Mouse (Mus musculus): ENCODE results near the gene Armc9. TPM values are rescaled to one million over a fixed set of nuclear protein-coding genes. Genes with fewer than 3 reads are reported as not detected.

Armc9 gene
- total and polyA plus RNA-seq, 3 experiments = 10.9 to 15.5 (median 15.1) TPM

- in situ Hi-C loops (cut with MboI; ENCODE audit: low pct_ligation_motif_present, low pct_unique_long_range_greater_than_20kb, low sequenced_read_pairs) = no loop called here
- Histone ChIP-seq H3K27ac (ENCODE audit: insufficient read depth, low read depth) (no peak overlapping the region), H3K9me3 (replicated peaks; ENCODE audit: low read length) (no peaks in the 10 kb centered on the region), H3K4me1 (ENCODE audit: control insufficient read depth in 1 of 2, insufficient read depth in 2 of 2) (peaks cover 6 to 29% of the 10 kb centered on the region in 2 experiments), H3K36me3 (replicated peaks in 1 of 2; ENCODE audit: control insufficient read depth in 1 of 2, insufficient read depth in 1 of 2, low read length in 1 of 2) (peaks cover 0 to 11% of the 10 kb centered on the region in 2 experiments), H3K4me3 (replicated peaks in 1 of 3; ENCODE audit: low read depth in 2 of 3, low read length in 2 of 3, poor library complexity in 1 of 3) (no peak overlapping the region), H3K27me3 (replicated peaks) (no peaks in the 10 kb centered on the region), H3K9ac (ENCODE audit: insufficient read depth, low read depth) (no peak overlapping the region), H3K79me2 (replicated peaks; ENCODE audit: control insufficient read depth, extremely low read depth, insufficient read depth, poor library complexity, severe bottlenecking) (no peaks in the 10 kb centered on the region), H3K4me2 (ENCODE audit: insufficient read depth, low read depth, poor library complexity, severe bottlenecking) (no peak overlapping the region)
- no peak for DNase-seq (ENCODE audit: extremely low read depth)
- dilution Hi-C loops (cut with MboI; ENCODE audit: extremely low pct_ligation_motif_present, extremely low pct_unique_long_range_greater_than_20kb, low sequenced_read_pairs) = no loop called here
- no peak for TF ChIP-seq SIN3A (IDR thresholded peaks at IDR 0.05; ENCODE audit: low read length)
Measured at GRCm38 (mm10) chr1:86225195-86225594, 70.6 kb downstream of the Armc9 start.

GRCm38 (mm10) chr1:86228653-86229052 is 74.1 kb downstream of the Armc9 start:
- peak; percentile 43 for DNase-seq (ENCODE audit: extremely low read depth)

GRCm38 (mm10) chr1:86229184-86229829 is 74.7 kb downstream of the Armc9 start:
- H3K27me3 ChIP-seq (replicated peaks) = no peaks in the 10 kb centered on the region
- dilution Hi-C loops (cut with MboI; ENCODE audit: extremely low pct_ligation_motif_present, extremely low pct_unique_long_range_greater_than_20kb, low sequenced_read_pairs) = no loop called here
- H3K9me3 ChIP-seq (replicated peaks; ENCODE audit: low read length) = no peaks in the 10 kb centered on the region
- peaks cover 0 to 7% of the 10 kb centered on the region in 2 experiments for H3K36me3 ChIP-seq (replicated peaks in 1 of 2; ENCODE audit: control insufficient read depth in 1 of 2, insufficient read depth in 1 of 2, low read length in 1 of 2)
- no peak overlapping the region for H3K27ac ChIP-seq (ENCODE audit: insufficient read depth, low read depth)
- in situ Hi-C loops (cut with MboI; ENCODE audit: low pct_ligation_motif_present, low pct_unique_long_range_greater_than_20kb, low sequenced_read_pairs) = no loop called here
- no peak overlapping the region for H3K9ac ChIP-seq (ENCODE audit: insufficient read depth, low read depth)
- DNase-seq (ENCODE audit: extremely low read depth) = peak; percentile 31
- no peak overlapping the region for H3K4me2 ChIP-seq (ENCODE audit: insufficient read depth, low read depth, poor library complexity, severe bottlenecking)
- peaks cover 6 to 40% of the 10 kb centered on the region in 2 experiments for H3K4me1 ChIP-seq (ENCODE audit: control insufficient read depth in 1 of 2, insufficient read depth in 2 of 2)
- H3K79me2 ChIP-seq (replicated peaks; ENCODE audit: control insufficient read depth, extremely low read depth, insufficient read depth, poor library complexity, severe bottlenecking) = no peaks in the 10 kb centered on the region
- TF ChIP-seq HCFC1 (IDR thresholded peaks at IDR 0.05; ENCODE audit: low read depth, low read length) = no peak
- no peak for TF ChIP-seq TCF12 (IDR thresholded peaks at IDR 0.05; ENCODE audit: low read depth, low read length)
- no peak for TF ChIP-seq CTCF (conservative IDR thresholded peaks at IDR 0.05 in 1 of 2, IDR thresholded peaks at IDR 0.05 in 1 of 2; ENCODE audit: low read depth in 2 of 2, low read length in 2 of 2)
- no peak overlapping the region for H3K4me3 ChIP-seq (replicated peaks in 1 of 3; ENCODE audit: low read depth in 2 of 3, low read length in 2 of 3, poor library complexity in 1 of 3)

More at GRCm38 (mm10) chr1:86228653-86229052, 74.1 kb downstream of the Armc9 start:
- H3K4me2 ChIP-seq (ENCODE audit: insufficient read depth, low read depth, poor library complexity, severe bottlenecking) = no peak overlapping the region
- no peaks in the 10 kb centered on the region for H3K79me2 ChIP-seq (replicated peaks; ENCODE audit: control insufficient read depth, extremely low read depth, insufficient read depth, poor library complexity, severe bottlenecking)
- H3K4me3 ChIP-seq (replicated peaks in 1 of 3; ENCODE audit: low read depth in 2 of 3, low read length in 2 of 3, poor library complexity in 1 of 3) = no peak overlapping the region
- no peak overlapping the region for H3K9ac ChIP-seq (ENCODE audit: insufficient read depth, low read depth)
- no peak for TF ChIP-seq HCFC1 (IDR thresholded peaks at IDR 0.05; ENCODE audit: low read depth, low read length)
- no peak for TF ChIP-seq MXI1 (IDR thresholded peaks at IDR 0.05; ENCODE audit: low read depth, low read length)
- TF ChIP-seq KAT2A (IDR thresholded peaks at IDR 0.05; ENCODE audit: insufficient replicate concordance, low read length) = no peak
- TF ChIP-seq RAD21 (IDR thresholded peaks at IDR 0.05; ENCODE audit: low read depth, low read length) = no peak
- TF ChIP-seq GABPA (IDR thresholded peaks at IDR 0.05; ENCODE audit: insufficient replicate concordance, low read depth, low read length) = no peak
- no peak for TF ChIP-seq MYC (IDR thresholded peaks at IDR 0.05; ENCODE audit: low read depth, low read length)
- peaks cover 0 to 7% of the 10 kb centered on the region in 2 experiments for H3K36me3 ChIP-seq (replicated peaks in 1 of 2; ENCODE audit: control insufficient read depth in 1 of 2, insufficient read depth in 1 of 2, low read length in 1 of 2)
- in situ Hi-C loops (cut with MboI; ENCODE audit: low pct_ligation_motif_present, low pct_unique_long_range_greater_than_20kb, low sequenced_read_pairs) (no loop called here), dilution Hi-C loops (cut with MboI; ENCODE audit: extremely low pct_ligation_motif_present, extremely low pct_unique_long_range_greater_than_20kb, low sequenced_read_pairs) (no loop called here)
- no peaks in the 10 kb centered on the region for H3K9me3 ChIP-seq (replicated peaks; ENCODE audit: low read length)
- no peak overlapping the region for H3K27ac ChIP-seq (ENCODE audit: insufficient read depth, low read depth)
- H3K27me3 ChIP-seq (replicated peaks) = no peaks in the 10 kb centered on the region
- H3K4me1 ChIP-seq (ENCODE audit: control insufficient read depth in 1 of 2, insufficient read depth in 2 of 2) = peaks cover 6 to 34% of the 10 kb centered on the region in 2 experiments

All from CH12.LX (cell line).